21 mouse cellular contexts compared by ENCODE assay signal in genomic region chr14:54187211-54187610, GRCm38 (mm10).
"Had no signal": no experiment of that assay in that cellular context is flagged by ENCODE, and none has a peak within 500 bp of the region (broad histone marks: within the 10 kb centered on the region; RNA-seq: fewer than 3 reads in every experiment).

No protein-coding gene starts in this region.

- H3K27ac ChIP-seq: kidney, embryonic 15.5 days; limb, embryonic 12.5 days; limb, embryonic 15.5 days; liver, embryonic 14.5 days; macrophage; neural tube, embryonic 12.5 days; neural tube, embryonic 15.5 days; stomach, embryonic 15.5 days had no signal

- H3K4me3 ChIP-seq: kidney, embryonic 15.5 days; limb, embryonic 12.5 days; limb, embryonic 15.5 days; neural tube, embryonic 12.5 days; neural tube, embryonic 15.5 days; stomach, embryonic 15.5 days had no signal

- ATAC-seq: liver, postnatal 0 days; lung, postnatal 0 days had no signal

- H3K9me3 ChIP-seq: kidney, embryonic 15.5 days; limb, embryonic 12.5 days; limb, embryonic 15.5 days; neural tube, embryonic 12.5 days; neural tube, embryonic 15.5 days; stomach, embryonic 15.5 days had no signal

- H3K9ac ChIP-seq: kidney, embryonic 15.5 days; limb, embryonic 12.5 days; limb, embryonic 15.5 days; liver, embryonic 14.5 days; liver, postnatal 0 days; lung, embryonic 14.5 days; neural tube, embryonic 12.5 days; neural tube, embryonic 15.5 days; stomach, embryonic 15.5 days had no signal

- H3K36me3 ChIP-seq: kidney, embryonic 15.5 days; limb, embryonic 12.5 days; limb, embryonic 15.5 days; neural tube, embryonic 12.5 days; neural tube, embryonic 15.5 days; stomach, embryonic 15.5 days had no signal

- DNase-seq: kidney, adult 11 months; kidney, adult 8-10 months; kidney, postnatal 10 days; kidney, postnatal 36 days; layer of hippocampus, postnatal 36 days; left cerebral cortex, postnatal 4 days; liver, postnatal 0 days; lung, embryonic 14.5 days; midbrain, embryonic 14.5 days; thymus, postnatal 14 days; thymus, postnatal 4 days had no signal

- H3K27me3 ChIP-seq: kidney, embryonic 15.5 days; limb, embryonic 12.5 days; limb, embryonic 15.5 days; neural tube, embryonic 12.5 days; neural tube, embryonic 15.5 days; stomach, embryonic 15.5 days had no signal

- H3K4me2 ChIP-seq: kidney, embryonic 15.5 days; limb, embryonic 12.5 days; limb, embryonic 15.5 days; liver, embryonic 11.5 days; lung, embryonic 14.5 days; neural tube, embryonic 12.5 days; neural tube, embryonic 15.5 days; stomach, embryonic 15.5 days had no signal
